In genomic region chr16:95637850-95638249, GRCm38 (mm10) we compare ENCODE assay signal across 21 mouse cellular contexts. TPM values are rescaled to one million over a fixed set of nuclear protein-coding genes. Genes with fewer than 3 reads are reported as not detected.
"Had no signal": no experiment of that assay in that cellular context is flagged by ENCODE, and none has a peak within 500 bp of the region (broad histone marks: within the 10 kb centered on the region; RNA-seq: fewer than 3 reads in every experiment).

No protein-coding gene starts in this region.

- DNase-seq: kidney, adult 9 months; kidney, postnatal 36 days; left cerebral cortex, postnatal 4 days; liver; lung, adult 2 months; retina, postnatal 1 day; right cerebral cortex, postnatal 25 days; thymus, postnatal 25 days had no signal

- H3K36me3 ChIP-seq: liver, embryonic 12.5 days; liver, embryonic 15.5 days; midbrain, embryonic 10.5 days; midbrain, embryonic 13.5 days; neural tube, embryonic 13.5 days; stomach, embryonic 15.5 days had no signal

- H3K4me1 ChIP-seq: liver, embryonic 12.5 days; midbrain, embryonic 10.5 days; midbrain, embryonic 13.5 days; neural tube, embryonic 13.5 days; stomach, embryonic 15.5 days had no signal

- H3K4me3 ChIP-seq: liver, embryonic 12.5 days; liver, embryonic 15.5 days; midbrain, embryonic 10.5 days; midbrain, embryonic 13.5 days; myocyte; neural tube, embryonic 13.5 days; stomach, embryonic 15.5 days had no signal

- ATAC-seq: intestine, postnatal 0 days; liver, embryonic 12.5 days; lung, postnatal 0 days; midbrain, embryonic 13.5 days; midbrain, embryonic 16.5 days had no signal

- H3K27me3 ChIP-seq: liver, embryonic 12.5 days; liver, embryonic 15.5 days; midbrain, embryonic 13.5 days; neural tube, embryonic 13.5 days; stomach, embryonic 15.5 days had no signal

- H3K4me2 ChIP-seq: liver, embryonic 12.5 days; liver, embryonic 15.5 days; midbrain, embryonic 13.5 days; neural tube, embryonic 13.5 days; stomach, embryonic 15.5 days had no signal

- H3K9me3 ChIP-seq: liver, embryonic 12.5 days; liver, embryonic 15.5 days; midbrain, embryonic 10.5 days; midbrain, embryonic 13.5 days; neural tube, embryonic 13.5 days; stomach, embryonic 15.5 days had no signal

- H3K9ac ChIP-seq: liver, embryonic 12.5 days; liver, embryonic 15.5 days; midbrain, embryonic 13.5 days; neural tube, embryonic 13.5 days; stomach, embryonic 15.5 days had no signal

- H3K27ac ChIP-seq: kidney, postnatal 0 days; liver, embryonic 12.5 days; liver, embryonic 15.5 days; macrophage; midbrain, embryonic 10.5 days; midbrain, embryonic 13.5 days; neural tube, embryonic 13.5 days; stomach, embryonic 15.5 days had no signal

RNA-seq across cellular contexts. Expression of gene Erg, which starts 51.5 kb away (rescaled TPM):
- total RNA-seq: monocyte, adult 5-6 weeks had no signal
